Mouse (Mus musculus): Measurements from ENCODE around the gene Adcy9. TPM values are rescaled to one million over a fixed set of nuclear protein-coding genes. Genes with fewer than 3 reads are reported as not detected.

Gene Adcy9
- polyA plus RNA-seq, 1 experiment from 2014 or later = 0.84 TPM

DNA sequence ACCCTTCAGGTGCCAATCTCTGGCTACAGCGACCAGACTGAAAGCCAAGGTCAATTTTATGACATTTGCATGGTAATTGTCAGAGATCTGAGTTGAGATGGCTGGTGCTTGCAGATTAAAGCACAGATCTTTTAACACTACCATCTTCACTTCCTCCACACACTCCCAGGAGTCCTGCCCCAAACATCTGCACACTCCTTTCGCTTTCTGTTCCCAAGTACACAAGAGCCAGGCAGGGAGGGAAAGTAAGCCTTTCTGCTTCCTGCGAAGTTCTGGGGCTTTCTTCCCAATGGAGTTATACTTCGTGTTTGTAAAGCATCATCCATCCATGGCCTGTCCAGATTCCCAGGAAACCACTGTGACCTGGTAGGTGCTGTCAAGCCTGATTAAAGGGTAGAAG lies 38.8 kb downstream of the Adcy9 start:
- 89% methylated on average over 4 of the region's 4 CpGs for WGBS

DNA sequence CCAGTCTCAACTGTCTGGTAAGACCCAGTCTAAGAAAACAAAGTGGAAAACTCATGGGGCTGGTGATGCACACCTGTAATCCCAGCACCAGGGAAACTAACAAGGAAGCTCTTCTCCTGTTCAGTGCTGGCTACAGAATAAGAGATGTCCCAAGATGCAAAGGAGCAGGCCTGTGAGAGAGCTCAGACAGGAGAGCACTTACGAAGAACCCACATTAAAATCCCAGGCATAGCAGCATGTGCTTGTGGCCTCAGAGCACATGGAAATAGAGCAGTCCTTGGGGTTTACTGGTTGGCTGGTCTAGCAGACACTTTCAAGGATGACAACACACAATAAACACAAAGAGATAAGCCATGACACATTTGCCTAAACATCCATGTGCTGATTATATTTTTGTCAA lies 41.5 kb downstream of the Adcy9 start:
- no peak overlapping the region for H3K27ac ChIP-seq (ENCODE audit: low read depth, low read length)
- no peak for ATAC-seq (replicated peaks; ENCODE audit: low FRiP score)
- no peak for DNase-seq (ENCODE audit: low spot score)
- 92% methylated on average over 1 of the region's 1 CpGs for WGBS
- no peaks in the 10 kb centered on the region for H3K36me3 ChIP-seq (ENCODE audit: control insufficient read depth, insufficient read depth, low read length)
- H3K27me3 ChIP-seq (ENCODE audit: control insufficient read depth, insufficient read depth, low read length) = no peaks in the 10 kb centered on the region
- H3K4me2 ChIP-seq (ENCODE audit: low read depth, low read length, severe bottlenecking) = no peak overlapping the region
- no peaks in the 10 kb centered on the region for H3K9me3 ChIP-seq (ENCODE audit: control insufficient read depth, low read length)
- H3K4me3 ChIP-seq (ENCODE audit: low read depth, low read length) = no peak overlapping the region
- no peaks in the 10 kb centered on the region for H3K4me1 ChIP-seq (replicated peaks; ENCODE audit: control insufficient read depth, insufficient read depth, low read length)
- no peak overlapping the region for H3K9ac ChIP-seq (ENCODE audit: low read length)

More for the DNA sequence above, 38.8 kb downstream of the Adcy9 start:
- ATAC-seq (replicated peaks; ENCODE audit: low FRiP score) = no peak
- DNase-seq (ENCODE audit: low spot score) = no peak
- H3K36me3 ChIP-seq (ENCODE audit: control insufficient read depth, insufficient read depth, low read length) = no peaks in the 10 kb centered on the region
- H3K4me1 ChIP-seq (replicated peaks; ENCODE audit: control insufficient read depth, insufficient read depth, low read length) = no peaks in the 10 kb centered on the region
- no peak overlapping the region for H3K4me3 ChIP-seq (ENCODE audit: low read depth, low read length)
- H3K27me3 ChIP-seq (ENCODE audit: control insufficient read depth, insufficient read depth, low read length) = no peaks in the 10 kb centered on the region
- no peak overlapping the region for H3K27ac ChIP-seq (ENCODE audit: low read depth, low read length)
- H3K9ac ChIP-seq (ENCODE audit: low read length) = no peak overlapping the region
- H3K9me3 ChIP-seq (ENCODE audit: control insufficient read depth, low read length) = no peaks in the 10 kb centered on the region
- H3K4me2 ChIP-seq (ENCODE audit: low read depth, low read length, severe bottlenecking) = no peak overlapping the region

GRCm38 (mm10) chr16:4377556-4377955 lies 42.7 kb downstream of the Adcy9 start:
- Histone ChIP-seq H3K4me2 (ENCODE audit: low read depth, low read length, severe bottlenecking) (no peak overlapping the region), H3K4me3 (ENCODE audit: low read depth, low read length) (no peak overlapping the region), H3K36me3 (ENCODE audit: control insufficient read depth, insufficient read depth, low read length) (no peaks in the 10 kb centered on the region), H3K9ac (ENCODE audit: low read length) (no peak overlapping the region), H3K27me3 (ENCODE audit: control insufficient read depth, insufficient read depth, low read length) (no peaks in the 10 kb centered on the region), H3K9me3 (ENCODE audit: control insufficient read depth, low read length) (no peaks in the 10 kb centered on the region), H3K27ac (ENCODE audit: low read depth, low read length) (no peak overlapping the region), H3K4me1 (replicated peaks; ENCODE audit: control insufficient read depth, insufficient read depth, low read length) (no peaks in the 10 kb centered on the region)
- no peak for ATAC-seq (replicated peaks; ENCODE audit: low FRiP score)
- DNase-seq (ENCODE audit: low spot score) = no peak
- WGBS = 70% methylated on average over 5 of the region's 5 CpGs

- no peak overlapping the region for H3K27ac ChIP-seq (ENCODE audit: low read depth, low read length)
- DNase-seq (ENCODE audit: low spot score) (no peak), ATAC-seq (replicated peaks; ENCODE audit: low FRiP score) (no peak)
- H3K27me3 ChIP-seq (ENCODE audit: control insufficient read depth, insufficient read depth, low read length) = no peaks in the 10 kb centered on the region
- H3K9ac ChIP-seq (ENCODE audit: low read length) = no peak overlapping the region
- no peak overlapping the region for H3K4me3 ChIP-seq (ENCODE audit: low read depth, low read length)
- H3K36me3 ChIP-seq (ENCODE audit: control insufficient read depth, insufficient read depth, low read length) = no peaks in the 10 kb centered on the region
- H3K4me1 ChIP-seq (replicated peaks; ENCODE audit: control insufficient read depth, insufficient read depth, low read length) = no peaks in the 10 kb centered on the region
- H3K4me2 ChIP-seq (ENCODE audit: low read depth, low read length, severe bottlenecking) = no peak overlapping the region
- WGBS = 73% methylated on average over 7 of the region's 7 CpGs
- no peaks in the 10 kb centered on the region for H3K9me3 ChIP-seq (ENCODE audit: control insufficient read depth, low read length)
Measured at GRCm38 (mm10) chr16:4374780-4375380, 45.4 kb downstream of the Adcy9 start.

DNA sequence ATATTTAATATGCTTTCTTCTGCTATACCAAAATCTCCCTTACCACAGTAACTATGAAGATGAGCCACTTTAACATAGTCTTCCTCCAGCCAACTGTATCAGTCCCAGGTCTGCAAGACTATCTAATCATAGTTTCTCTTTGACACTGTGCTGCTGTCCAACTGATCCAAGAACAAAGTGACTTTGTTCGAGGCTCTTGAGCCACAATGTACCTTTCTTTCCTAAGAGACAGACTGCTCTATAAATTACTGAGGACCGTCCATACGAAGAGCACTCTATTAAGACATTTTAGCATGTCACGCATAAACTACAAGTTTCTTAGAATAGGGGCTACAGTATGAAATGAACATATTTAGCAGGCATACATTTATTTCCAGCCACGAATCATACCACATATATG lies 46.0 kb downstream of the Adcy9 start:
- WGBS = 87% methylated on average over 5 of the region's 5 CpGs
- no peak overlapping the region for H3K4me3 ChIP-seq (ENCODE audit: low read depth, low read length)
- H3K9me3 ChIP-seq (ENCODE audit: control insufficient read depth, low read length) = no peaks in the 10 kb centered on the region
- H3K9ac ChIP-seq (ENCODE audit: low read length) = no peak overlapping the region
- H3K27ac ChIP-seq (ENCODE audit: low read depth, low read length) = no peak overlapping the region
- no peaks in the 10 kb centered on the region for H3K36me3 ChIP-seq (ENCODE audit: control insufficient read depth, insufficient read depth, low read length)
- H3K4me1 ChIP-seq (replicated peaks; ENCODE audit: control insufficient read depth, insufficient read depth, low read length) = no peaks in the 10 kb centered on the region
- H3K27me3 ChIP-seq (ENCODE audit: control insufficient read depth, insufficient read depth, low read length) = no peaks in the 10 kb centered on the region
- H3K4me2 ChIP-seq (ENCODE audit: low read depth, low read length, severe bottlenecking) = no peak overlapping the region
- ATAC-seq (replicated peaks; ENCODE audit: low FRiP score) (no peak), DNase-seq (ENCODE audit: low spot score) (no peak)

DNA sequence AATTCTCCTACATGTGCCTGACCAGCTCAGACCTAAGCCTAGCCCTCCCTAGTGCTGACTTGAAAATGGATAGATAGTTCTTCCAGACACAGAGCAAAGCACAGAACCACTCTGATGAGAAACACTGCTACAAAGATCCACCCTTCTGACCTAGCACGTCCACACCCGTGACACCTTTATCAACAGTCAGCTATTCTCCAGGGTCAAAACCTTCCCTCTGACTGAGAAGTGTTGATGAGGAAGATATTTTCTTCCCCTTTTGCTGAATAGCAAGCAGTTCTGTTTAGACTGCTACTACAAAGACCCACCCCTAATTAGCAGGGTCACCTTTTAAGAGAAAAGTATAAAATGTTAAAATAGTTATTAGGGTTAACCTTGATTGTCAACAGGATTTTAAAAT lies 49.3 kb downstream of the Adcy9 start:
- Histone ChIP-seq H3K9ac (ENCODE audit: low read length) (no peak overlapping the region), H3K36me3 (ENCODE audit: control insufficient read depth, insufficient read depth, low read length) (no peaks in the 10 kb centered on the region), H3K4me2 (ENCODE audit: low read depth, low read length, severe bottlenecking) (no peak overlapping the region), H3K9me3 (ENCODE audit: control insufficient read depth, low read length) (no peaks in the 10 kb centered on the region), H3K4me3 (ENCODE audit: low read depth, low read length) (no peak overlapping the region), H3K4me1 (replicated peaks; ENCODE audit: control insufficient read depth, insufficient read depth, low read length) (no peaks in the 10 kb centered on the region), H3K27me3 (ENCODE audit: control insufficient read depth, insufficient read depth, low read length) (no peaks in the 10 kb centered on the region), H3K27ac (ENCODE audit: low read depth, low read length) (no peak overlapping the region)
- ATAC-seq (replicated peaks; ENCODE audit: low FRiP score) (no peak), DNase-seq (ENCODE audit: low spot score) (no peak)
- WGBS = 90% methylated on average over 2 of the region's 2 CpGs

GRCm38 (mm10) chr16:4370141-4370541 lies 50.2 kb downstream of the Adcy9 start:
- no peak for DNase-seq (ENCODE audit: low spot score)
- WGBS = 82% methylated on average over 10 of the region's 10 CpGs
- H3K36me3 ChIP-seq (ENCODE audit: control insufficient read depth, insufficient read depth, low read length) = no peaks in the 10 kb centered on the region
- H3K27me3 ChIP-seq (ENCODE audit: control insufficient read depth, insufficient read depth, low read length) = no peaks in the 10 kb centered on the region
- no peaks in the 10 kb centered on the region for H3K4me1 ChIP-seq (replicated peaks; ENCODE audit: control insufficient read depth, insufficient read depth, low read length)
- H3K9me3 ChIP-seq (ENCODE audit: control insufficient read depth, low read length) = no peaks in the 10 kb centered on the region
- no peak for ATAC-seq (replicated peaks; ENCODE audit: low FRiP score)
- H3K4me2 ChIP-seq (ENCODE audit: low read depth, low read length, severe bottlenecking) = no peak overlapping the region
- H3K4me3 ChIP-seq (ENCODE audit: low read depth, low read length) = no peak overlapping the region
- no peak overlapping the region for H3K27ac ChIP-seq (ENCODE audit: low read depth, low read length)
- H3K9ac ChIP-seq (ENCODE audit: low read length) = no peak overlapping the region

GRCm38 (mm10) chr16:4367930-4368329 lies 52.4 kb downstream of the Adcy9 start:
- Histone ChIP-seq H3K9ac (ENCODE audit: low read length) (no peak overlapping the region), H3K4me2 (ENCODE audit: low read depth, low read length, severe bottlenecking) (no peak overlapping the region), H3K9me3 (ENCODE audit: control insufficient read depth, low read length) (no peaks in the 10 kb centered on the region), H3K4me1 (replicated peaks; ENCODE audit: control insufficient read depth, insufficient read depth, low read length) (no peaks in the 10 kb centered on the region), H3K27ac (ENCODE audit: low read depth, low read length) (no peak overlapping the region), H3K4me3 (ENCODE audit: low read depth, low read length) (no peak overlapping the region), H3K27me3 (ENCODE audit: control insufficient read depth, insufficient read depth, low read length) (no peaks in the 10 kb centered on the region), H3K36me3 (ENCODE audit: control insufficient read depth, insufficient read depth, low read length) (no peaks in the 10 kb centered on the region)
- DNase-seq (ENCODE audit: low spot score) = no peak
- WGBS = 49% methylated on average over 3 of the region's 3 CpGs
- no peak for ATAC-seq (replicated peaks; ENCODE audit: low FRiP score)

- no peaks in the 10 kb centered on the region for H3K36me3 ChIP-seq (ENCODE audit: control insufficient read depth, insufficient read depth, low read length)
- no peaks in the 10 kb centered on the region for H3K9me3 ChIP-seq (ENCODE audit: control insufficient read depth, low read length)
- no peaks in the 10 kb centered on the region for H3K4me1 ChIP-seq (replicated peaks; ENCODE audit: control insufficient read depth, insufficient read depth, low read length)
- H3K27ac ChIP-seq (ENCODE audit: low read depth, low read length) = no peak overlapping the region
- ATAC-seq (replicated peaks; ENCODE audit: low FRiP score) = no peak
- no peaks in the 10 kb centered on the region for H3K27me3 ChIP-seq (ENCODE audit: control insufficient read depth, insufficient read depth, low read length)
- H3K4me2 ChIP-seq (ENCODE audit: low read depth, low read length, severe bottlenecking) = no peak overlapping the region
- no peak overlapping the region for H3K4me3 ChIP-seq (ENCODE audit: low read depth, low read length)
- H3K9ac ChIP-seq (ENCODE audit: low read length) = no peak overlapping the region
- 79% methylated on average over 1 of the region's 1 CpGs for WGBS
- no peak for DNase-seq (ENCODE audit: low spot score)
Measured at GRCm38 (mm10) chr16:4367291-4367690, 53.0 kb downstream of the Adcy9 start.

All from forebrain, embryonic 11.5 days (tissue).